Mouse (Mus musculus) heart, embryonic 15.5 days (tissue): ENCODE data around the gene Glipr1l1. TPM values are rescaled to one million over a fixed set of nuclear protein-coding genes. Genes with fewer than 3 reads are reported as not detected.
"Not testable (repeated sequence)": the region's sequence is repeated elsewhere in the genome, so short reads cannot be mapped to it uniquely, and the experiment has no call there.

Experiments used
- ATAC-seq: fragments of 200-750 bp; cut with Nextera tagmentation; replicated peaks from 2 replicates; pipeline ENCODE4 v1.8.0; 2017; ENCODE audit warnings: low read depth, moderate TSS enrichment; ENCODE audit not compliant: insufficient number of reproducible peaks, insufficient read depth, low FRiP score
- H3K27ac ChIP-seq: fragments of 300-500 bp; sonication (generic); 2 replicates; pipeline ENCODE4 v1.5.1; 2015; ENCODE audit warnings: mild to moderate bottlenecking, inconsistent platforms
- H3K27me3 ChIP-seq: fragments of 300-500 bp; sonication (generic); 2 replicates; pipeline ENCODE4 v1.6.1; 2015; ENCODE audit warnings: inconsistent platforms
- H3K36me3 ChIP-seq: fragments of 300-500 bp; sonication (generic); 2 replicates; pipeline ENCODE4 v1.6.1; 2015; ENCODE audit warnings: mild to moderate bottlenecking, inconsistent platforms
- H3K4me1 ChIP-seq: fragments of 300-500 bp; sonication (generic); replicated peaks from 2 replicates; pipeline ENCODE4 v1.6.1; 2015; ENCODE audit warnings: inconsistent platforms
- H3K4me2 ChIP-seq: fragments of 300-500 bp; sonication (generic); 2 replicates; pipeline ENCODE4 v1.6.1; 2015; ENCODE audit warnings: inconsistent platforms, mild to moderate bottlenecking, moderate library complexity
- H3K4me3 ChIP-seq: fragments of 300-500 bp; sonication (generic); 2 replicates; pipeline ENCODE4 v1.5.1; 2015; ENCODE audit warnings: mild to moderate bottlenecking, inconsistent platforms
- H3K9ac ChIP-seq: fragments of 300-500 bp; sonication (generic); 2 replicates; pipeline ENCODE4 v1.6.1; 2015; ENCODE audit warnings: mild to moderate bottlenecking, inconsistent platforms
- H3K9me3 ChIP-seq: fragments of 300-500 bp; sonication (generic); replicated peaks from 2 replicates; pipeline ENCODE4 v1.6.1; 2016; ENCODE audit warnings: inconsistent platforms
- WGBS: fragments of 180-500 bp; shearing (Covaris S2); methylation state at CpG from one replicate; pipeline ENCODE4 v1.1.7; 2015; ENCODE audit warnings: mixed read lengths; 5-methylcytosine and 5-hydroxymethylcytosine counted together
- polyA plus RNA-seq: library from polyadenylated mRNA; unstranded; fragments of >200 nt; fragmentation: Nextera tagmentation; extraction: Ambion mirVana; gene quantifications from 2 replicates; pipeline ENCODE4 v1.2.1, GENCODE M21; 2015

Gene Glipr1l1
- polyA plus RNA-seq, 1 experiment from 2014 or later = not detected

DNA sequence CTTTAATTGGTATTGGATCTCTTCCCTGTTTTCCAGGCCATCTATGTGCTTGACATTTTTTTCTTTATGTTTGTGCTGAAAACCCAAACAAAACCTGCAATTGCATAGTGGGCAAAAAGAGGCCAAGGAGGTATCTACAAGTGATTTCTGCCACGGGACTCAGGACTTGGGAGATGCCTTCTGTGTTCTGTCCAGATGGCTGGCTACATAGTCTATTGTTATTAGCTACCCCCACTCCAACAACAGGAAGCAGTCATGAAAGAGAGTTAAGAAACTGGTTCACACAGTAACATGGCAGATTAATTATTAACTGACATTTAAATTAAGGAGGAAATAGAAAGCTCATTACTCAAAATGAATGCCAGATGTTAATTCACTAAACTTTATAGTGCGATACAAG lies 65.1 kb downstream of the Glipr1l1 start:
- not testable (repeated sequence) for H3K27ac ChIP-seq, H3K4me2 ChIP-seq, H3K27me3 ChIP-seq, H3K36me3 ChIP-seq, H3K9me3 ChIP-seq, H3K4me1 ChIP-seq, ATAC-seq, H3K9ac ChIP-seq, H3K4me3 ChIP-seq
- 64% methylated on average over 2 of the region's 2 CpGs for WGBS

GRCm38 (mm10) chr10:112127682-112128230 lies 67.8 kb downstream of the Glipr1l1 start:
- H3K27ac ChIP-seq, H3K4me2 ChIP-seq, H3K9me3 ChIP-seq, ATAC-seq, H3K4me3 ChIP-seq, H3K36me3 ChIP-seq, H3K27me3 ChIP-seq, H3K9ac ChIP-seq, H3K4me1 ChIP-seq: not testable (repeated sequence)
- WGBS = 74% methylated on average over 6 of the region's 6 CpGs

Other genes with a start within 250 kb of the Glipr1l1 start
- 23.3 and 25.0 TPM in 2 replicates for gene Krr1, start 87.5 kb upstream of the Glipr1l1 start, polyA plus RNA-seq
- gene Glipr1, start 57.6 kb upstream of the Glipr1l1 start, polyA plus RNA-seq = 2.3 and 7.2 TPM in 2 replicates
- gene Glipr1l2, start 23.2 kb downstream of the Glipr1l1 start, polyA plus RNA-seq = not detected in 2 replicates
- not detected in 2 replicates for gene Glipr1l3, start 100.1 kb downstream of the Glipr1l1 start, polyA plus RNA-seq
- 0.06 and 0.09 TPM in 2 replicates for gene Caps2, start 103.4 kb downstream of the Glipr1l1 start, polyA plus RNA-seq
- gene Kcnc2, start 210.9 kb downstream of the Glipr1l1 start, polyA plus RNA-seq = 1.1 and 1.6 TPM in 2 replicates